Mouse (Mus musculus): Measurements from ENCODE around the gene Mrpl17. TPM values are rescaled to one million over a fixed set of nuclear protein-coding genes. Genes with fewer than 3 reads are reported as not detected.

The Mrpl17 gene
- polyA plus RNA-seq, 1 experiment from 2014 or later = 210 TPM

- H3K36me3 ChIP-seq = peaks cover 90% of the 10 kb centered on the region
- ATAC-seq (ENCODE audit: low FRiP score) = no peak
- WGBS = 19% methylated on average over 51 of the region's 51 CpGs
- H3K4me2 ChIP-seq = peak overlapping the region; percentile 21; the same call in 1 of the 2 replicates
- H3K27ac ChIP-seq = no peak overlapping the region
- H3K9ac ChIP-seq = no peak overlapping the region
- H3K4me1 ChIP-seq (replicated peaks) = peaks cover 15% of the 10 kb centered on the region
- no peak overlapping the region for H3K4me3 ChIP-seq
- H3K9me3 ChIP-seq = no peaks in the 10 kb centered on the region
- peaks cover 23% of the 10 kb centered on the region for H3K27me3 ChIP-seq
These were observed 49.0 kb downstream of the Mrpl17 start for GRCm38 (mm10) chr7:105761813-105762484.

- Histone ChIP-seq H3K4me3 (no peak overlapping the region), H3K27ac (no peak overlapping the region), H3K27me3 (no peaks in the 10 kb centered on the region), H3K36me3 (peaks cover 76% of the 10 kb centered on the region), H3K9me3 (no peaks in the 10 kb centered on the region), H3K9ac (no peak overlapping the region), H3K4me1 (replicated peaks) (peaks cover 22% of the 10 kb centered on the region), H3K4me2 (no peak overlapping the region)
- 0 out of 2 replicates have a peak, but pooled peaks have one; percentile 2 for ATAC-seq (ENCODE audit: low FRiP score)
- 91% methylated on average over 10 of the region's 10 CpGs for WGBS
These were observed 57.6 kb downstream of the Mrpl17 start for GRCm38 (mm10) chr7:105753281-105753680.

Other genes starting within 250 kb of the Mrpl17 start
- 242 and 246 TPM in 2 replicates for gene Apbb1, start 229.4 kb downstream of the Mrpl17 start, polyA plus RNA-seq (2015; fragmentation: Nextera tagmentation; extraction: Ambion mirVana)
- gene Hpx, start 211.0 kb downstream of the Mrpl17 start, polyA plus RNA-seq (2015; fragmentation: Nextera tagmentation; extraction: Ambion mirVana) = 0.23 and 0.32 TPM in 2 replicates
- gene Trim3, start 177.5 kb downstream of the Mrpl17 start, polyA plus RNA-seq (2015; fragmentation: Nextera tagmentation; extraction: Ambion mirVana) = 82.1 and 83.2 TPM in 2 replicates
- gene Timm10b, start 171.0 kb downstream of the Mrpl17 start, polyA plus RNA-seq (2015; fragmentation: Nextera tagmentation; extraction: Ambion mirVana) = 157 and 170 TPM in 2 replicates
- 74.3 and 77.7 TPM in 2 replicates for gene Arfip2, start 170.7 kb downstream of the Mrpl17 start, polyA plus RNA-seq (2015; fragmentation: Nextera tagmentation; extraction: Ambion mirVana)
- 16.1 and 19.3 TPM in 2 replicates for gene Gm45799, start 170.5 kb downstream of the Mrpl17 start, polyA plus RNA-seq (2015; fragmentation: Nextera tagmentation; extraction: Ambion mirVana)
- gene Dnhd1, start 160.3 kb downstream of the Mrpl17 start, polyA plus RNA-seq (2015; fragmentation: Nextera tagmentation; extraction: Ambion mirVana) = 1.1 and 1.4 TPM in 2 replicates
- 181 and 191 TPM in 2 replicates for gene Ilk, start 74.5 kb downstream of the Mrpl17 start, polyA plus RNA-seq (2015; fragmentation: Nextera tagmentation; extraction: Ambion mirVana)
- 25.8 and 28.0 TPM in 2 replicates for gene Rrp8, start 73.7 kb downstream of the Mrpl17 start, polyA plus RNA-seq (2015; fragmentation: Nextera tagmentation; extraction: Ambion mirVana)
- gene Taf10, start 66.7 kb downstream of the Mrpl17 start, polyA plus RNA-seq (2015; fragmentation: Nextera tagmentation; extraction: Ambion mirVana) = 111 and 122 TPM in 2 replicates
- 39.9 and 46.8 TPM in 2 replicates for gene Tpp1, start 58.9 kb downstream of the Mrpl17 start, polyA plus RNA-seq (2015; fragmentation: Nextera tagmentation; extraction: Ambion mirVana)
- gene Dchs1, start 23.4 kb downstream of the Mrpl17 start, polyA plus RNA-seq (2015; fragmentation: Nextera tagmentation; extraction: Ambion mirVana) = 15.8 and 16.1 TPM in 2 replicates
- 0.06 and 0.21 TPM in 2 replicates for gene Gm4070, start 142.9 kb upstream of the Mrpl17 start, polyA plus RNA-seq (2015; fragmentation: Nextera tagmentation; extraction: Ambion mirVana)